Mouse (Mus musculus): Measurements from ENCODE around the gene Serpine1. TPM values are rescaled to one million over a fixed set of nuclear protein-coding genes. Genes with fewer than 3 reads are reported as not detected.

The Serpine1 gene
- polyA plus RNA-seq, 1 experiment = 1.2 TPM

DNA sequence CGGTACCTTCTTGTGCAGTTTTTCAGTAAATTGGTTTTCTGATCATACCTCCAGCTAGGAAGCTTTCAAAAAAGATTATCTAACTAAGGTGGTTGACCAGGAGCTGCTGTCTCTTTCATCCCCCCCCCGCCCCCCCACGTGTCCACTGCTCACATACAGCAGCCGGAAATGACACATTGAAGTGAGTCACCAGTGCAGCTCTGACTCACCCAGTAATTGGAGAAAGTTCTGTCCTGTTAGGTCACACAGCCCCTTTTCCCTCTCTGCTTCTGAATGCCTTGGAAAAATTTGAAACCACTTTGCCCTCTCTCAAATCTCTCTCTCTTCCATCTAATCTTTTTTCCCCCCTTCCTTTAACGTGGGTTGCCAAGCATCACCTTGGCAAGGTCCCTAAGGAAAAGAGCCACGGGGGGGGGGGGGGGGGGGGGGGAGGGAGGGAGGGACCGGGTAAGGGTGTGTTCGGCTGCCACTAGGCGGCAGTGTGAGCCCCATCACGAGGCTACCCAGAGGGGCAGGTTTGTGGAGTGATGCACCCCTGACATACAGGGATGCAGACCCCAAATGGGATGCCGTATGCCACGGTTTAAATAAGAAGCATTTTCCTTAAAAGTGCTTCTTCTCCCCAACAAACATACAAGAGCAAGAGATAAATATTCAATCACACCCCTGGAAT is 10.1 kb downstream of the Serpine1 start:
- Histone ChIP-seq H3K27me3 (ENCODE audit: control insufficient read depth, insufficient read depth, low read length) (no peaks in the 10 kb centered on the region), H3K4me3 (ENCODE audit: low read depth, low read length) (no peak overlapping the region), H3K36me3 (ENCODE audit: control insufficient read depth, insufficient read depth, low read length) (no peaks in the 10 kb centered on the region), H3K4me1 (ENCODE audit: control insufficient read depth, insufficient read depth, insufficient read length, low read length) (no peaks in the 10 kb centered on the region), H3K27ac (ENCODE audit: insufficient read depth, low read depth, low read length) (no peak overlapping the region)
- TF ChIP-seq POLR2A (IDR thresholded peaks at IDR 0.05; ENCODE audit: low read depth, low read length) = no peak
- peak; percentile 46; the same call in 1 of the 2 replicates for TF ChIP-seq CTCF (IDR thresholded peaks at IDR 0.05; ENCODE audit: extremely low read depth, insufficient read length, insufficient replicate concordance, low read depth, low read length)
- WGBS = 17% methylated on average over 10 of the region's 12 CpGs

DNA sequence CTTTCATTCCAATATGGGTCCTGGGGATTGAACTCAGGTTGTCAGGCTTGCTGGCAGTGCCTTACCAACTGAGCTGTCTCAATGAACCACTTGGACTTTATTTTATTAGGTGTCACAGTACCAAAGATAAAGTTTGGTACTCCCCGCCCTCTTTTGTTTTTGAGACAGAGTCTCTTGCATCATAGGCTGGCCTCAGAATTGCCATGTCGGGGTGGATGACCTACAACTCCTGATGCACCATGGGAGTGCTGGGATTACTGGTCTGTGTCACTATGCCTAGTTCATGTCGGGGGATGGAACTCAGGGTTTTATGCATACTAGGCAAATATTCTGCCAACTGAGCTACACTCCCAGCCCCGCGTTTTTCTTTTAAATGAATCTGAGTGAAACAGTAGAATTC is 17.2 kb downstream of the Serpine1 start:
- 58% methylated on average over 5 of the region's 5 CpGs for WGBS
- Histone ChIP-seq H3K36me3 (ENCODE audit: control insufficient read depth, insufficient read depth, low read length) (no peaks in the 10 kb centered on the region), H3K4me3 (ENCODE audit: low read depth, low read length) (no peak overlapping the region), H3K4me1 (ENCODE audit: control insufficient read depth, insufficient read depth, insufficient read length, low read length) (no peaks in the 10 kb centered on the region), H3K27me3 (ENCODE audit: control insufficient read depth, insufficient read depth, low read length) (no peaks in the 10 kb centered on the region), H3K27ac (ENCODE audit: insufficient read depth, low read depth, low read length) (no peak overlapping the region)
- no peak for TF ChIP-seq POLR2A (IDR thresholded peaks at IDR 0.05; ENCODE audit: low read depth, low read length)

DNA sequence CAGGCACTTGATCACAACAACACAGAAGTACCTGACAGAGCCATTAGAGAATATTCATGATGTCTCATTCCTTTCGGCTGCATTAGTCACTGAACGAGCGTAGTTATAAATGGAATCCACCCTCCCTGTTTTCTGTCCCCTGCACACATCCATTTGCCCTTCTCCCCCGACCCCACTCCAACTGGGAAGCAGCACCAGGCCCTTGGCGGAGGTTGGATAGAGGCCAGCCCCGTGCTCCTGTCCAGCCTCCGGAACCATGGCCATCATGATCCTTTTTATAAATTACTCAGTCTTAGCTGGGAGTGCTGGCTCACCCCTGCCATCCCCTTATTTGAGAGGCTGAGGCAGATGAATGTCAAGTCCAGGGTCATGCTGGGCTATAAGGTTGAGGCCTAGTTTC is 17.8 kb downstream of the Serpine1 start:
- no peaks in the 10 kb centered on the region for H3K36me3 ChIP-seq (ENCODE audit: control insufficient read depth, insufficient read depth, low read length)
- H3K4me1 ChIP-seq (ENCODE audit: control insufficient read depth, insufficient read depth, insufficient read length, low read length) = no peaks in the 10 kb centered on the region
- 82% methylated on average over 7 of the region's 7 CpGs for WGBS
- H3K4me3 ChIP-seq (ENCODE audit: low read depth, low read length) = no peak overlapping the region
- no peaks in the 10 kb centered on the region for H3K27me3 ChIP-seq (ENCODE audit: control insufficient read depth, insufficient read depth, low read length)
- TF ChIP-seq POLR2A (IDR thresholded peaks at IDR 0.05; ENCODE audit: low read depth, low read length) = no peak
- no peak for TF ChIP-seq CTCF (IDR thresholded peaks at IDR 0.05; ENCODE audit: extremely low read depth, insufficient read length, insufficient replicate concordance, low read depth, low read length)
- no peak overlapping the region for H3K27ac ChIP-seq (ENCODE audit: insufficient read depth, low read depth, low read length)

DNA sequence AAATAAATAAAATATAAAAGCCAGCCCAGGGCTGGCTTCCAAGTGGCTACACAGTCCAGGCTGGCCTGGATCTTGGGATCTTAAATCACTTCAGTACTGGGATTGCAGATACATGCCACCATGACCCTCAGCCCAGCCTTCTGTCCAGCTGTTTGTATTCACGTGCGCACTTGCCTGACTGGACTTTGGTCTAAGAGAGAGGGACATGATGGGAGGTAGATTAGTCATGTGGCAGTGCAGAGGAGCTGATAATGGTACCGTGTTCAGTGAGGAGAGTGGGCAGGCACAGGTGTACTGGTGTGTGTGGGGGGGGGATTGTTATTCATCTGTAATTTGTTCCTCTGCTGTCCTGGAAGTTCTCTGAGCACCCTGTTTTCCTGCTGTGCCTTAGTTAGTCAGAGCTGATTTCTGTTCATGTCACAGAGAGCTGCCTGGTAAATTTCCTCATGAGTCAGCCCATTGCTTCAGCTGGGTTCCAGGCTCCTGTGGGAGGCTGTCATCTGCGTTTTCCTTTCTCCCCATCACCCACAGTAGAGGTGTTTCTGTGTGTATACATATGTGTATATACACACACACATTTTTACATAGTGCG is 20.1 kb downstream of the Serpine1 start:
- Histone ChIP-seq H3K36me3 (ENCODE audit: control insufficient read depth, insufficient read depth, low read length) (no peaks in the 10 kb centered on the region), H3K4me1 (ENCODE audit: control insufficient read depth, insufficient read depth, insufficient read length, low read length) (no peaks in the 10 kb centered on the region), H3K27me3 (ENCODE audit: control insufficient read depth, insufficient read depth, low read length) (no peaks in the 10 kb centered on the region), H3K4me3 (ENCODE audit: low read depth, low read length) (no peak overlapping the region), H3K27ac (ENCODE audit: insufficient read depth, low read depth, low read length) (no peak overlapping the region)
- WGBS = 41% methylated on average over 5 of the region's 5 CpGs
- TF ChIP-seq CTCF (IDR thresholded peaks at IDR 0.05; ENCODE audit: extremely low read depth, insufficient read length, insufficient replicate concordance, low read depth, low read length) (no peak), POLR2A (IDR thresholded peaks at IDR 0.05; ENCODE audit: low read depth, low read length) (no peak)

DNA sequence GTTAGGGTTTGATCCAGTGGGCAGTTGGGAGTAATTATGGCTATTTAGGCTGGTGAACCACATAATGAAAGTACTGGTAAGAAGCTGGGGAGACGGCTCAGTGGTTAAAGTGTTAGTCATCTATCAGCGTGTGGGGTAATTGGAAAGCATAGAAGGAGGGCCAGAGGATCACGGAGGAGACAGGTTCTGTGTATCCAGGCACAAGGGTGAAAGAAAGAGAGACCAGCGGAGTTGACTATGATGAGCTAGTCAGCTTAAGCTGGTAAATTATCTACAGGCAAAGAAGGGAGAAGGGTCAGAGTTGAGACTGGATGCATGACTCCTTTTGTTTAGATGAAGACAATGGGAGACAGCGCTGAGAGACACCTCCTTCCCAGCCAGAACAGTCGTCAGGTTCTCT is 20.9 kb downstream of the Serpine1 start:
- Histone ChIP-seq H3K4me3 (ENCODE audit: low read depth, low read length) (no peak overlapping the region), H3K27ac (ENCODE audit: insufficient read depth, low read depth, low read length) (no peak overlapping the region), H3K36me3 (ENCODE audit: control insufficient read depth, insufficient read depth, low read length) (no peaks in the 10 kb centered on the region), H3K27me3 (ENCODE audit: control insufficient read depth, insufficient read depth, low read length) (no peaks in the 10 kb centered on the region), H3K4me1 (ENCODE audit: control insufficient read depth, insufficient read depth, insufficient read length, low read length) (peaks cover under 1% of the 10 kb centered on the region; the same call in 1 of the 2 replicates)
- TF ChIP-seq CTCF (IDR thresholded peaks at IDR 0.05; ENCODE audit: extremely low read depth, insufficient read length, insufficient replicate concordance, low read depth, low read length) = no peak
- no peak for TF ChIP-seq POLR2A (IDR thresholded peaks at IDR 0.05; ENCODE audit: low read depth, low read length)
- 39% methylated on average over 6 of the region's 6 CpGs for WGBS

DNA sequence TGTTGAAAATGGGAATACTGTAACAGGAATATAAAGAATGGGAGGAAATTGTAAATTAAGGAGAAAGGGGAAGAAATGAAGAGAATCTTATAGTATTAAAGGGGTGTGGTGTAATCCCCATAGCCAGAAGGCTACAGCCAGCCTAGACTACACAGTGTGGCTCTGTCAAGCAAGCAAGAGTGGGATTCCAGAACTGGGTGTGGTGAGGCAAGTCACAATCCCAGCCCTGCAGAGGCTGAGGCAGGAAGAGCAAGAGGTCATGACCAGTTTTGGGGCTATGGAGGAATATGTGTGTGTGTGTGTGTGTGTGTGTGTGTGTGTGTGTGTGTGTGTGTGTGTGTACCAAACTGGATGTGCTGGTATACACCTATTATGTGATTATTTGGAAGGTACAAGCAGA is 25.1 kb downstream of the Serpine1 start:
- Histone ChIP-seq H3K4me3 (ENCODE audit: low read depth, low read length) (no peak overlapping the region), H3K27me3 (ENCODE audit: control insufficient read depth, insufficient read depth, low read length) (no peaks in the 10 kb centered on the region), H3K36me3 (ENCODE audit: control insufficient read depth, insufficient read depth, low read length) (peaks cover 4% of the 10 kb centered on the region), H3K4me1 (ENCODE audit: control insufficient read depth, insufficient read depth, insufficient read length, low read length) (peaks cover 3% of the 10 kb centered on the region), H3K27ac (ENCODE audit: insufficient read depth, low read depth, low read length) (no peak overlapping the region)
- TF ChIP-seq CTCF (IDR thresholded peaks at IDR 0.05; ENCODE audit: extremely low read depth, insufficient read length, insufficient replicate concordance, low read depth, low read length) (no peak), POLR2A (IDR thresholded peaks at IDR 0.05; ENCODE audit: low read depth, low read length) (no peak)

DNA sequence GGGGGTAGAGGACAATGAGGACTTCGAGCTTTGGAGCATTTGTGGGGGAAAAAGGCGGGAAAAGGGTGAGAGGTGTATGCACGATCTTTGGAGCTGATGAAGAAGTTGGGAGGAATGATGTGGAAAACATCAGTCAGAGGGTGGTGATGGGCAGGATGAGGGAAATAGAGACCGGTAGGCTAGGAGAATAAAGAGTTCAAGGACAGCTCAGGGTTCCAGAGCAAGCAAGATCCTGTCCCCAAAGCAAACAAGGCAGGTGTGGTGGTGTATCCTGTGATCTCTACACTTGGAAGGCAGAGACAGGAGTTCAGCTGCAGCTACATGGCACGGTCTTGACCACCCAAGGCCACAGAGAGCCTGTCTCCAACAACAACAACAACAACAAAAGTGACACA is 25.7 kb downstream of the Serpine1 start:
- TF ChIP-seq CTCF (IDR thresholded peaks at IDR 0.05; ENCODE audit: extremely low read depth, insufficient read length, insufficient replicate concordance, low read depth, low read length) = no peak
- no peak for TF ChIP-seq POLR2A (IDR thresholded peaks at IDR 0.05; ENCODE audit: low read depth, low read length)
- WGBS = 15% methylated on average over 5 of the region's 5 CpGs
- Histone ChIP-seq H3K36me3 (ENCODE audit: control insufficient read depth, insufficient read depth, low read length) (peaks cover 10% of the 10 kb centered on the region), H3K4me3 (ENCODE audit: low read depth, low read length) (peak overlapping the region; percentile 73), H3K27ac (ENCODE audit: insufficient read depth, low read depth, low read length) (no peak overlapping the region), H3K4me1 (ENCODE audit: control insufficient read depth, insufficient read depth, insufficient read length, low read length) (peaks cover 3% of the 10 kb centered on the region), H3K27me3 (ENCODE audit: control insufficient read depth, insufficient read depth, low read length) (no peaks in the 10 kb centered on the region)

Data from small intestine, adult 2 months (tissue).